Mouse (Mus musculus) embryo, embryonic 11 days (tissue): ENCODE results near the gene Ccrl2.
A peak's percentile ranks its signal among the peaks of the same experiment; 100 is the strongest.

Source experiments
- DNase-seq: peaks from one replicate; pipeline ENCODE4 v3.0.0-alpha.2; 2015

Ccrl2 gene

DNA sequence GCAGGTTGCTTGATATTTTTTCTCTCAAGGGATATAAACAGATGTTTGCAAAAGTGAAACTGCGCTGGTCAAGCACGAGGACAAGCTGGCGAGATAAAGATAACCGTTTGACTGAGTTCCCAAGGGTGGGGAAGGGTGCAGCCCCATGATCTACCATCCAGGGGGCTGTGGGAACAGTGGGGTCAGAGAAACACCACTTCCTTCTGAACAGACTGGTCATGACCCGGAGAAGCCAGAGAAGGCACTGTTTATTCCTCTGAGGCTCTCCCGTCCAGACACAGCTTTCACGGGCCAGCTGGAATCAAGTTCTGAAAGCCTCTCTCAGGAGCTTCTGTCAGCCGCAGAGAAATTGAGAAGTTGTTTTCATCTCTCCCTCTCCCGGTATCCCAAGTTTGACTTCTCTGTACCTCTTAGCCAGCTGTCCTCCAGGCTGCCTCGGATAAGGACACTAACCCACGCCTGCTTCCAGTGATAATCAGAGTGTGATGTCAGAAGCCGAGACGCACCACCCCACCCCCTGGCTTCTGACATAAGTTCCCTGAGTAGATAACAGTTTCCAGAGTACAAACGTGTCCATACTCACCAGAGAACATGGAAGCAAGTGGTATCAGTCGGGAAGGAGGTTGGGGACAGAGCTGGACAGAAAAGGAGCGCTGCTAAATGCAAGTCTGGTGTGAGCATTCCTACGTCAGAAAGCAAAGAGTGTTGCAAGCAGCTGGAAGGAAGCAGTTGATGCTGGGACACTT is at the start of gene Ccrl2:
TSS of gene Ccrl2 (minus strand) at position 722 of the 746 bp plus-strand sequence.
- peak; percentile 44 for DNase-seq

DNA sequence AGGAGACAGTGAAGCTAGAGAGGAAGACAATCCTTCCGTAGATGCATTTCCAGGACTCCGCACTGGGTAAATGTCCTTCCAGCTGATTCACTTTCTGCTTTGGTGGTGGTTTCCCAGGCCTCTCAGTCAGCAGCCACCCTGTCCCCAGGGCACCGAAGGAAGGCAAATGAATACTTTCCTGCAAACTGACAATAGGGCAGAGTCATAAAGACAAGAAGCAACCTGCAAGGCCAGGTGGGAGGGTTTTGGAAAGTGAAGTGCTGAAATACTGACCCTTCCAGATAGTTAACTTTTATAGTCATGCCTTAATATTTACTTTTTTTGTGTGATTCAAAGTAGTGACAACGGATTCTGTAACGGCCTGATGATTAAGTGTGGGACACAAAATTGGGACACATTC is 46.6 kb upstream of the Ccrl2 start:
- DNase-seq = no peak

DNA sequence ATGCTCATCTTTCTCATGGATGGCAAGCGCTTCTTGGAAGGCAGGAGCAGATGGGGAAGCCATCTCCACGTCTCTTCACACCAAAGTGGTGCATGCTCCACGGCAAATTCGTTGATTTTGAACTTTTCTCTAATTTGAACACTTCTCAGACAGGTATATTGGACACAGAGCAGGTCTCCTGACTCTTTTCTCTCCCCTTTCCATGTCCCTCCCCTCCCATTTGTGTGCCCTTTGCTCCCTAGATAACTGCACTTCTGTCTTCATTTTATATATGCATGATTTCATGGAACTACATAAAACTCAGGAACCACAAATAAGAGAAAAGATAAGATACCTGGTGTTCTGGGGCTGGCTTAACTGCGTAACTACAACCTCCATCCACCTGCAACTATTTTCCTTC is 46.0 kb upstream of the Ccrl2 start:
- no peak for DNase-seq

DNA sequence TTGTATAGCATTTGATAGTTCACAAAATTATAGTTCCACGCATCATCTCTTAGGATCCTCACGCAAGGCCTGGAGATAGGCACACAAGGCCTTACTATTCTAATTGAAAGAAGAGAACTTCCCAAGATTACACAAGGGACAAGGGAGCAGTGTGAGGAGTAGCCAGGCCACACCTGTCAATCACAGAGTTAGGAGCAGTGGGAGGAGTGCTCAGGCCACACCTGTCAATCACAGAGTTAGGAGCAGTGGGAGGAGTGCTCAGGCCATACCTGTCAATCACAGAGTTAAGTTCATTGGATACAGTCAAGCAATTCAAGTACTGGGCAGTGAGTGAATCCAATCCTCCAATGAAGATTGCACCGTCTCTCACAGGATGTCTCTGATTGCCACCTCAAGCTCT is 43.1 kb upstream of the Ccrl2 start:
- no peak for DNase-seq

DNA sequence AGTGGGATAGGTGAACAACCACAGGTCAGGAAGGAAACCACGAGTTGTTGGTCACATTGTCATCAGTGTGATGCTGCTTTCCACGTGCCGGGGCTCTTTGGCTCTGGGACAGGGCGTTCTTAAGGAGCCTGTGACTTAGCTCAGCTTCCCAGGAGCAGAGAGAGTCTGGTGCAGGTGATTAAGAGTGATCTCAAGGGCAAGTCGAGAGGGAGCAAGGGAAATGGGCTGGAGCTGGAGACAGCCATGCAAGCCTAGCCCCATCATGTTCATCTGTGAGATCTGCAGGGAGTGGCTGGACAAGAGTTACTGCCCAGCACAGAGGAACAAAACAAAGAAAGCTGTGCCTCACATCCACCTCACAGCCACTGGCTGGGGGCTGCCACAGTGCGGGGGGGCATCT is 40.2 kb upstream of the Ccrl2 start:
- no peak for DNase-seq

DNA sequence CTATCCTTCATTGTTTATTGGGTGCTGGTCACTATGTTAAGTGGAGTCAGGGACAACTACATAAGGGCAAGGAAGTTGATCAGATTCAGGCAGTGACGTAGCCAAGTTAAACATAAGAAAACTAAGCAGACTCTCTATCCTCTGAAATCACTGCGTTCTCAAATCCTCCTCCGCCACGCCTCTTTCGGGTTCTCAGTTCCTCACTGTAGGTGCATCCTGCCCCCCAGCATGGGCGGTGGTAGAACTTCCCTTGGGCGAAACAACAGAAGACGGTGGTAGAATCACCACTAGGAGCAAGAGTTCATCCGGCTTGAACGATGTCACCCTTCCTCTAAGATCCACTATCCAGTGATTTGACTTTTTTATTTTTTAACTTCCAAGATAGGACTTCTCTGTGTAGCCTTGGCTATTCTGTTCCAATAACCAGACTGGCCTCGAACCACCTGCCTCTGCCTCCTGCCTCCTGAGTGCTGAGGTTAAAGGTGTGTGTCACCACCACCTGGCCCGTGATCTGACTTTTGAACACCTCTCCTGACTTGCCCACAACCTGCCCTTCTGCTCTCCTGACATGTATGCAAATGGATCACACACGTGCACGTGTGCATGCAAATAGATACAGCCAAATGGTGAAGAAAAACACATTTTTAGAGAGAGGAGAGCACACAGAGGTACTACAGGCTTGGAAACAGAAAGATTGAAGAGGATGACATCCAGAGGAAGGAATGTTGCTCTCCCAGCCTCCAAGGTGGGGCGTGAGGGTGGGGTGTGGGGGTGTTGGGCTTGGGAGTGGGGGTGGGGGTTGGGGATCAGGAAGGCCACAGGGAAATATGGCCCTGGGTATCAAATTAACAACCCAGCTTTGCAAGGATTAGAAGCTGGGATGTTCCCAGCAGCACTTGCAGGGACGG is 39.4 kb upstream of the Ccrl2 start:
- DNase-seq = no peak

DNA sequence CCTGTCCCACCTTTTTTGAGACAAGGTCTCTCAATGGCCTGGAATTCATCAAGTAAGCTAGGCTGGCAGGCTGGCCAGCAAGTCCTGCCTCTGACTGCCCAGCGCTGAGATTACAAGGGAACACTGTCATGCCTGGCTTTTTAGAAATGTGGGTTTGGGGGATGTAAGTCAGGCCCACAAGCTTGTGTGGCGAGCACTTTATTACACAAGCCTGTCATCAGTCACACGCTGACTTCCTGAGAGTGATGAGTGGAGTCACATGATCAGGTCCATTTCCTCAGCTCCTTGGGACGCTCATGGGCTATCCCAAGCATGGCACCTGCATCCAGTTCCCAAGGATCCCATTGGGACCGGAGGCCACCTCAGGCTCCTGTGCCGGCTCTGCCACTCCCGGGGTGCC is 38.4 kb upstream of the Ccrl2 start:
- DNase-seq = no peak

DNA sequence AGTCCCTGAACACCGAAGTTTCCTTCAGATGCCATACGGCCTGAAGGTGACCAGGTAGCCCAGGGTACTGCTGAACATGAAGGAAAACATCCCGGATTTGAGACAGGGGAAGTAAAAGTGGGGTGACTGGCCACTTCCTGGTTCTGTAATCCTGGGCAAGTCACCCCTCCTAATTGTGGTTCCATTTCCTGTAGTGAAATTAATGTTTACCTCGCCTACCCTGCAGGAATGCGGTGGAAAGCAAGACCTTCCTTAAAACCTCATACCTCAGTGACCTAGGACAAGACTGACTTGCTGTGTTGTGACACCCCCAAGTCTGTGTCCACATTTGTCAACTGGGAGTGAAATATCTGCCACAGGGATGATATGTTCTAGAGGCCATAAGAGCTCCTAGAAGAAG is 37.3 kb upstream of the Ccrl2 start:
- no peak for DNase-seq

DNA sequence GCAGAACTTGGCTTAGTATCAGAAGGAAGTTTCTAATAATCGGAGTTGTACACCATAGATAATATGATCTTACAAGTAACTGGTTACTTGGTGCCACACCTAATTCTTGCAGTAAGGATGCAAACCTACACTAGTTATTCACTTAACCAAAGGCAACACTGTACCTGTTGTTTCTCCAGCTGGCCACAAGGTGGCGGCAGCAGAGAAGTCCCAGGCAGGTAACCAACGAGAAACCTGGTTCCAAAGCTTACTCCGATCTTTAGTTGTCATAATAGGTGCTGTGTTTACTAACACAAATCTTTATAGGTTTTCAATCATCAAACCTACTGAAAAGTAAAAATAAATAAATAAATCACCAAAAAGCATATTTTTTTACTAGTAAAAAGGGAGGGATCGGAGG is 35.8 kb upstream of the Ccrl2 start:
- peak; percentile 66 for DNase-seq

DNA sequence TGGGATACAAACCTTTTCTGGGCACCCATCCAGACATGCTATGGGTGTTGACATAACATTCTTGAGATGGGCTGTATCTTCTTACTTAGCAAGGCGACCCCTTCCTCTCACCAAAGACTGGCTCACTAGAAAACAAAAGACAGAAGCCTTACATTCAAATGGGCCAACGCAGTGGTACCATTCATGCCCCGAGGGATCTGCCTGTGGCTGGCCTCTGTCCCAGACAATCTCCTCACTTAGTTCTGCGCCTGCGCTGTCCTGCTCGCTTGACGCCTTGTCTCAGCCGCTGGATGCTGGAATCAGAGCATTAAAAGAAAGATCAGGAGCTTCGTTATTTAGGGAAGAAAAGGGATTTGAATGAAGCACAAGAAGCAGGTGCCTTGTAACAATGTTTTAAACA is 35.3 kb upstream of the Ccrl2 start:
- DNase-seq = no peak

DNA sequence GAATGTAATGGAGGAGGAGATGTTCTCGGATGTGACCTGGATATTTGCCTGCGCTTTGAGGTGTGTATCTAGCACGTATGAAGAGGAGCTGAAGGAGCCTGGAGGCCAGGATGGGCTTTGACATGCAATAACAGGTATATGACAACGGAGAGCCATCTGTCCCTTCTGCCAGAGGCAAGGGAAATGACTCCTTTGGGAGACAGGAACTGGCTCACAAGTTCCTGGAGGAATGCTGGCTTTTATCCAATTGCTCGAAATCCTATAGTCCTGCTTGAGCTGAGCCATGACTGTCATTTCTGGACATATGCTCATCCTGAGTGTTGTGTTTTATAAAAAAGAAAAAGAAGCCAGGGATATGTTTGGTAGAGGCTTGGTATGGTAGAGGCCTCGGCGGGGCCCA is 31.6 kb upstream of the Ccrl2 start:
- no peak for DNase-seq

DNA sequence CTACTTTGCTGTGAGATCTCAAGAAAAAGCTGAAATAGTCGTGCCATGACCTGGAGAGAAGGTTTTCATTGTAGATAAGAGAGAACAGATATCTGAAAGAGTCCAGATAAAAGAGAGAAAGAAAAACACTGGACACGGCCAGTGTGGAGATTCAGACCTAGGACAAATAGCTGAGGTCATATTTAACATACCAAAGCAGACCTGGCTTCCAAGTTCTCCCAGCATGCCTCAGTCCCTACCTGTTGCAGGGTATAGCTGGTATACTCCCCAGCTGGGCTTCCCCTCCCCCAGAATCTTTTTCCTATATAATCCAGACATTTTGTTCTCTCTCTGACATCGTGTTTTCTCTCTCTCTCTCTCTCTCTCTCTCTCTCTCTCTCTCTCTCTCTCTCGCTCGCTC is 30.6 kb upstream of the Ccrl2 start:
- DNase-seq = no peak

DNA sequence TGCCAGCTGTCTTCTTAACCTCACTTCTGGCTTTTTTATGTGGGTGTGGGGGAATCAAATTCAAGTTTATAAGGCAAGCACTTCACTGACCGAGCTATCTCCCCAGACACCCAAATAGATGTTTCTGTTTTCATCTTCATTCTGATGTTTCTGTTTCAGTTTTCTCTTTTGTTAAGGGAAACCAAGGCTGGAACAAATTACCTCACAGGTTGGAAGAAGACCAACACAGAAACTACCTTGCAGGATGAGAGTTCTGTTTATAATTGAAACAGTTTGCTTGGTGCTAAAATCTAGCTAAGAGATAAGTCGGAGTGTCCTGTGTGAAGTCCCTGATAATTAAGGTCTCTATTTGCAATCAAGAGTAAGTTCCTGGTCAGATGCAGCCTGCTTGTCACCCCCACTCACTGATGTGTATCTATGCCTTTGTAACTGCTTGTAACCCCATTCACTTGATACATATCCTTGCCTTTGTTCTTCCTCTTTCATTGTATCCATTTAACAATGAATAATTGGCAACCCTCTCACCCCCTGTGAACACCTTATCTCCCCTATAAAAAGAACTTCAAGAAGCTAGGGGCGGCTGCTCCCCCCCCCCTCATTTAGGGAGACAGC is 29.8 kb upstream of the Ccrl2 start:
- no peak for DNase-seq

DNA sequence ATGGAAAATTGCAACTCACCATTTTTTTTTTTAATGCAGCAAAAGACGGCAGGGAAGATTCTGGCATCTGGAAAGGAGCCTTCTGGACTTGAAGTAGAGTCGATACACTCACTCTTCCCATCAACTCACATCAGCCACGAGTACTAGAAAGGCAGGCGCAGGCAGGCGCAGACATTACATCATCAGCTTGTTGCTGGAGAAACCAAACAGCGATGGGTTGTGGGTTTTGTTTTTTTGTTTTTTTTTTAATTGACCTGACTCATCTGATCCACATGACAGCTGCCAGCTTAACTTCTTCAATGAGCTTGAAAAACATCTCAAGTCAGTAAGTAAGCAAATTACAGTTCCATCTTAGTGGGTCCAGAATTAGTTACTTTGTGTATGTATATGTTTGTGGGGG is 28.8 kb upstream of the Ccrl2 start:
- no peak for DNase-seq

DNA sequence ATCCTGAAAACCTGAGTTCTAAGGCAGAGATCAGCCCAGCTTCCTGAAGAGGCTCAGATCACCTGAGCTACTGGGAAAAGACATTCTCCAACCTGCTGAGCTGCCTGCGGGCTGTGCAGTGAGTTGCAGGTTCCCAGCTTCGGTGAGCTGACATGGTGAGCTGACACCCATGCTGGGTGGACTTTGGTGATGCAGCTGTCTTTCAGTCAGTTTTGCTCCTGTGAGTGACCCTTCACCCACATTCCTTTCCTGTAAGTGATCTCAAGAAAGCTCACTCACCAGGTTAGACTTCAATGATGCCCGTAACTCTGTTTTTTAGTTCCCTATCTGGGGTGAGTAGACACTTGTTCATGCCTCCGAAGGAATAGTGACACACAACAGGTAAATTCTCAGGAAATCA is 28.0 kb upstream of the Ccrl2 start:
- DNase-seq = no peak

DNA sequence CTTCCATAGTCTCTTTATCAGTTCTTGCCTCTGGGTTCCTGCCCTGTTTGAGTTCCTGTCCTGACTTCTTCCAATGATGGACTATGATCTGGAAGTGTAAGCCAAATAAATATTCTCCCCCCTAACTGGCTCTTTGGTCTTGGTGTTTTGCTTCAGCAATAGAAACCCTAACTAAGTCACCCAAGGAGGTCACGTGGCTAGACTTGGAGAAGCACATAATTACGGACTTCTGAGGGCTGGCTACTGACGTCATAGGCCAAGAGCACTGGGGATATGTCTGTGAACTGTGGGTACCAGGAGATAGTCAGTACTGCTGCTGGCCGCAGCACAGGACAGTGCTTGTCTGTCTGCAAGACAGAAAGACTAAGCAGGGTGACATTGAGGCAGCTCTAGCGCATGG is 24.4 kb upstream of the Ccrl2 start:
- no peak for DNase-seq

DNA sequence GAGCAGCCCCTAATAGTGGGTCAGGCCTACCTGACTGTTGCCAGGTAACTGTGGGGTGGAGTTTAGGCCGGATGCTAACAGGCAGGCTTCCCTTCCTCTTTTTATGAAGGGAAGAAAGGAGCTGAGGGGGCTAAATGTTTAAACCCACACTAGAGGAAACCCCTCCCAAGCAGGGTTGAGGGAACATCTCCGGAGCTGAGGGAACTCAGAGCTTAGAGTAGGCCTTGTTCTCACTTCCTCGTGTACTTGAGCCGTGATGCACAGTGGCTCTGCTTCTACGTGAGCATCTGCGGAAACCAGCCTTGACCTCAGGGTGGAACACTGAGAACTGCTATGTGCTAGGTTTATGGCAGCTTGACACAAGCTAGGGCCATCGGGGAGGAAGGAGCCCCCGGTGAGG is 23.5 kb upstream of the Ccrl2 start:
- DNase-seq = no peak

DNA sequence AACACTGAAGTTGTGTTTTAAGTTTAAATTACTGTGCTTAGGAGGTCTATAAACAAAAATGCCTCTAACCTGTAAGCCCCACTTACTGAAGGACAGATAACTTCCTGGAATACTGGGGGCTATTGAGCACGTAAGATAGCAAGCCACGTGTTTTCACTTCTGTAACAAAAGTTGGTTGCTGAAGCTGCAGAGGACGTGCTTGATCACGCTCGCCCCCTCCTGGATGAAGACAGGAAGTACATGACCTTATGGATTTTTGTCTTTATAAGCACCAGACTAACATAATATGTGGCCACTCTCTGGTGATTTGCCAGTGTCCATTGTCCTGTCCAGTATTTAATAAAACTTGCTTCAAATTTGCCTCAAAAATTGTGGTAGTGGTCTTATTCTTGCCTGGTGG is 20.4 kb upstream of the Ccrl2 start:
- DNase-seq = peak; percentile 38

DNA sequence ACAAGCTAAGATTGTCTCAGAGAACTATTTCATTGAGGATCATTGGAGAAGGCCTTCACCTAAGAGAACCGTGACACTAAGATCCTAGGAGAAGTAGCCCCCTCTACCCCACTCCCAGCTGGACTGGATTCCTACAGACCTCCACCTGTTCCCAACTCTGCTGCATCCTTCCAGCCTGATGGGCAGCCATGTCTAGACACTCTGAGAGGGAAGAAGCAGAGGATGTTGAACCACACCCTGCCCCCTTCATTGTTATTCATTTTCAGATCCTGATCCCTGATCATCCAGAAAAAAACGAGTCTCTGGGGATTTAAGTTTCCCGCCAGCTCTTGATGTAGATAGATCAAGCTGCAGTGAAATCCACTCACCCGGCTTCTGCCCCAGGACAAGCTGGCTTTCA is 15.7 kb upstream of the Ccrl2 start:
- no peak for DNase-seq

DNA sequence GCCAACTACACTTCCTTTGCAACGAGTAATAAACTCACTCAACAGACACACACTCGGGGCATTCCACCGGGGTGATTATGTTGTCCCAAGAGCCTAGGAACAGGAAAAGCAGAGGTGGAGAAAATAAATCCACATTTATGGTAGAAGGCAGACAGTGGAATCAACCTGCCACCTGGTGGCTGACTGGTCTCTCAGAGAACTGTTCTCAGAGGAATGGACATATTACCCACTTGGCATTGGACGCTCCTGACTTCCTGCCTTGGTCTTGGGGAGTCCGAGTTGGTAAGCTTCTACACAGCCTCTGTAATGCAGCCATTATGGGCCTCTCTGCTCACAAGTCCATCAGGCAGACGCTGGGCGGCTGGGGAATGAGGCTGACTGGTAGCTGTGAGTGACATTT is 14.9 kb upstream of the Ccrl2 start:
- DNase-seq = peak; percentile 54

DNA sequence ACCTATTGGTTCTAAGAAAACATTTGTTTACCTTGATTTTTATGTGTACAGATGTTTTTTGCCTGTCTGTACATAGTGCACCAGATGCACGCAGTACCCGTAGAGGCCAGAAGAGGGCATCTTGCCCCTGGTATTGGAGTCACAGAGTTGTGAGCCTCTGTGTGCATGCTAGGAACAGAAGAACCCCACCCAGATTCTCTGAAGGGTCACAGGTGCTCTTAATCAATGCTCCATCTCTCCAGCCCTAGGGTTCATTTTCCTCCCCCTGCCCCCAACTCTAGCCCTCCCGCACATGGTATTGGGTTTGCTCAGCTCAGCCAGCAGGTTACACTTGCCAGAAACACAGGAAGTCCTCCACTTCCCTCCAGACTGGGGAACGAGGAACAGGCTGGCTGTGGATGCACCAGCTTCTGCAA is 13.2 kb upstream of the Ccrl2 start:
- DNase-seq = peak; percentile 66

DNA sequence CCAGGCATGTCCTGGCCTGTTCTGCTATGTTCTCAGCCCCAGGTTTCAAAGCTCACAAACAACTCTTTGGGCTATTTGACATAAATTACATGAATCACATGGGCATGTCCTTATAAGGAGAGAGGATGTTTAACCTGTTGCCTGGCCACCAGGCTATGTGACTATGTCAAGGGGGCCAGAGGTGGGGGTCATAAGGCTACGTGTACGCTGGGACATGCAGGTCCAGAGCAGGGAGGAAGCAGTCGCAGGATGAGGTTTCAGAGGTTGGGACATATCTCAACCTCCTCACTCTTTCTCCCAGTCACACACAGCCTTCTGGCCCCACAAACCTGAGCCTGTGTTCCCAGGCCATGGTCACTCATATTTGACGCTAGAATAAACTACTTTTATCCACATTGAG is 9.7 kb upstream of the Ccrl2 start:
- DNase-seq = no peak

DNA sequence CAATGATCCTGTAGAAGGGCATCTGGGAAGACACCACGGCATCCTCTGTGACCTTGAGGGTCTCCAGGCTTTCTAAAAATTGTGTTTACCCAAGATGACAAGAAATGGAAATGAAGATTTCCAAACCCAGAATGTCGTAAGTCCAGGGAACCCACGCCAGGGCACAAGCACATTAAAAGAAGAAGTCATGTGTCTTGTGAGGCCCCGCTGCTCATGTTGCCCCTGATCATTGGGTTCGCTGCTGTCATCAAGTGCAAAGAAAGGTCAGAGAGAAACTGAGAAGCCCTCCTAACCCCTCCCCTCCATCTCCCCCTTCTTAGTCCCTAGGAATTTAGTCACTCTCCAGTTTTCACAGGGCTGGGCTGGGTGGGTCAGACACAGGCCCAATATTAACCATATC is 5.5 kb upstream of the Ccrl2 start:
- DNase-seq = no peak

DNA sequence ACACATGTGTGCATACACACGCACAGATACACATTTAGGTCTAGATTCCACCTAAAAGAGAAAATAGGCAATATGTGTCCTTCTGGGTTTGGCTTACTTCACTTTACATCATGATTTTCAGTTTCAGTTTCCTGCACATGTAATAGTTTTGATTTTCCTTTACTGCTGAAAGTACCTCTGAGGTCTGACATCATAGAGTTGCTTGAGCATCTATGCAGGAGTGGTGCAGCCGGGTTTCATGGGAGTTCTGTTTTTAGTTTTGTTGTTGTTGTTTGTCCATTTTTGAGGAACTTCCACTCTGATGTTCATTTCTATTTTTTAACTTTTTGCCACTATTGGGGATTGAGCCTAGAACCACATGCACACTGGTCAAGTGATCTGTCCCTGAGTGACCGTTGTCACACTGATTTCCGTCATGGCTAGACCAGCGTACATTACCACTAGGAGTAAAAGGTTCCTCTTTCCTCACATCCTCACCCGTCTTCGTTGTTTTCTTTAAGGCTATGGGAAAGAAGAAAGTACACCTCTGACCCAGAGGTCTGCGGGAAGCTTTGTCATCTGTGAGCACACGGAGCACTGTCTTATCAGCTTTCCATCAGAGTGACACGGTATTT is 1.7 kb upstream of the Ccrl2 start:
- no peak for DNase-seq
